Mouse (Mus musculus) ES-E14 (cell line): ENCODE data around the gene Ctrb1. TPM values are rescaled to one million over a fixed set of nuclear protein-coding genes. Genes with fewer than 3 reads are reported as not detected.
A peak's percentile ranks its signal among the peaks of the same experiment; 100 is the strongest.

Experiments used
- DNase-seq: peaks from one replicate; pipeline ENCODE4 v3.0.0-alpha.2; 2013; ENCODE audit warnings: low read depth, low spot score
- H3K27ac ChIP-seq: 2 replicates; pipeline ENCODE4 v1.5.1; 2012; ENCODE audit warnings: low read depth, mild to moderate bottlenecking, low read length, moderate library complexity, mixed read lengths; ENCODE audit not compliant: poor library complexity, insufficient read depth, severe bottlenecking
- H3K36me3 ChIP-seq: 2 replicates; pipeline ENCODE4 v1.6.1; 2012; ENCODE audit warnings: mild to moderate bottlenecking, low read length, moderate library complexity, mixed read lengths; ENCODE audit not compliant: control insufficient read depth, poor library complexity, insufficient read depth, severe bottlenecking
- H3K4me1 ChIP-seq, 2 experiments: fragments of 150-350 bp in 1 of 2; sonication (generic) in 1 of 2; 2 replicates each; pipeline ENCODE4 v1.6.1; 2012; ENCODE audit warnings: low read length in 2 of 2, mild to moderate bottlenecking in 1 of 2, mixed read lengths in 1 of 2; ENCODE audit not compliant: control insufficient read depth in 2 of 2, insufficient read depth in 2 of 2, poor library complexity in 1 of 2
- H3K4me3 ChIP-seq, 2 experiments: fragments of 150-350 bp in 1 of 2; sonication (generic) in 1 of 2; 2 replicates each; pipeline ENCODE4 v1.5.1; 2012; ENCODE audit warnings: low read length in 2 of 2, low read depth in 1 of 2, mild to moderate bottlenecking in 1 of 2, mixed read lengths in 1 of 2; ENCODE audit not compliant: insufficient read depth in 1 of 2, poor library complexity in 1 of 2, severe bottlenecking in 1 of 2
- H3K9ac ChIP-seq: 2 replicates; pipeline ENCODE4 v1.6.1; 2012; ENCODE audit warnings: low read depth, mild to moderate bottlenecking, low read length, mixed read lengths; ENCODE audit not compliant: poor library complexity, insufficient read depth, severe bottlenecking
- H3K9me3 ChIP-seq: fragments of 150-350 bp; sonication (generic); 2 replicates; pipeline ENCODE4 v1.6.1; 2012; ENCODE audit warnings: low read depth, mild to moderate bottlenecking, low read length; ENCODE audit not compliant: control insufficient read depth, insufficient read depth
- CHD2 ChIP-seq: IDR thresholded peaks from 2 replicates; pipeline ENCODE4 v1.6.1; 2014; ENCODE audit warnings: mild to moderate bottlenecking, low read depth, low read length, inconsistent platforms
- HCFC1 ChIP-seq: IDR thresholded peaks from 2 replicates; pipeline ENCODE4 v1.6.1; 2012; ENCODE audit warnings: low read length, inconsistent platforms, borderline replicate concordance; ENCODE audit not compliant: insufficient read depth
- MAFK ChIP-seq: IDR thresholded peaks from 2 replicates; pipeline ENCODE4 v1.6.1; 2014; ENCODE audit warnings: mild to moderate bottlenecking, low read depth, low read length, inconsistent platforms; ENCODE audit not compliant: insufficient read depth
- ZC3H11A ChIP-seq: IDR thresholded peaks from 2 replicates; pipeline ENCODE4 v1.6.1; 2012; ENCODE audit warnings: low read depth, mild to moderate bottlenecking, inconsistent platforms, low read length, borderline replicate concordance
- ZNF384 ChIP-seq: IDR thresholded peaks from 2 replicates; pipeline ENCODE4 v1.6.1; 2012; ENCODE audit warnings: low read depth, low read length, inconsistent platforms
- in situ Hi-C, 2 experiments: fragments of 600-800 bp; cut with MboI; formaldehyde crosslinking; loops; one replicate each; pipeline ENCODE4 v1.15.1; 2025; ENCODE audit warnings: low sequenced_read_pairs in 2 of 2, inconsistent platforms in 1 of 2; ENCODE audit not compliant: unreplicated experiment in 2 of 2
- total RNA-seq: library from RNA; depleted of rRNA; stranded (reverse); fragments of 300-350 nt; gene quantifications from 2 replicates; pipeline ENCODE4 v1.2.3, GENCODE M21; 2012

Ctrb1 gene
- total RNA-seq, 1 experiment, result 0.22 TPM

- H3K9me3 ChIP-seq, result no peaks in the 10 kb centered on the region
- H3K27ac ChIP-seq, result no peak overlapping the region
- H3K4me3 ChIP-seq, result no peak overlapping the region
- H3K36me3 ChIP-seq, result peaks cover 62% of the 10 kb centered on the region
- DNase-seq, result no peak
- TF ChIP-seq CHD2 (no peak), ZNF384 (no peak), MAFK (no peak), HCFC1 (no peak), ZC3H11A (no peak)
- peaks cover 6 to 13% of the 10 kb centered on the region in 2 experiments; a peak in 2 of 4 replicates for H3K4me1 ChIP-seq
- 0 out of 2 replicates have a peak overlapping the region, but pooled peaks have one; percentile 0 for H3K9ac ChIP-seq
- in situ Hi-C loops, result no loop called here
These were observed 26.0 kb upstream of the Ctrb1 start for GRCm38 (mm10) chr8:111716603-111717487.

- DNase-seq, result no peak
- no peak overlapping the region for H3K27ac ChIP-seq
- H3K9me3 ChIP-seq, result no peaks in the 10 kb centered on the region
- in situ Hi-C loops, result no loop called here
- no peak for TF ChIP-seq HCFC1
- no peak for TF ChIP-seq ZNF384
- TF ChIP-seq ZC3H11A, result no peak
- TF ChIP-seq CHD2, result no peak
- no peak for TF ChIP-seq MAFK
- no peak overlapping the region for H3K9ac ChIP-seq
- H3K36me3 ChIP-seq, result peaks cover 65% of the 10 kb centered on the region
- H3K4me3 ChIP-seq, result no peak overlapping the region
- H3K4me1 ChIP-seq, result peaks cover 6 to 13% of the 10 kb centered on the region in 2 experiments; a peak in 2 of 4 replicates
These were observed 24.7 kb upstream of the Ctrb1 start for GRCm38 (mm10) chr8:111715514-111715913.

- Histone ChIP-seq H3K9me3 (no peaks in the 10 kb centered on the region), H3K4me3 (no peak overlapping the region), H3K4me1 (peaks cover 6 to 13% of the 10 kb centered on the region in 2 experiments; a peak in 2 of 4 replicates), H3K27ac (no peak overlapping the region), H3K36me3 (peaks cover 60% of the 10 kb centered on the region), H3K9ac (no peak overlapping the region)
- in situ Hi-C loops, result no loop called here
- no peak for DNase-seq
- TF ChIP-seq MAFK, result no peak
- TF ChIP-seq ZC3H11A, result no peak
These were observed 23.5 kb upstream of the Ctrb1 start for GRCm38 (mm10) chr8:111714295-111714694.

GRCm38 (mm10) chr8:111713817-111714216 lies 23.0 kb upstream of the Ctrb1 start:
- DNase-seq, result no peak
- no peak overlapping the region for H3K27ac ChIP-seq
- no peak overlapping the region for H3K4me3 ChIP-seq
- H3K36me3 ChIP-seq, result peaks cover 57% of the 10 kb centered on the region
- no peak for TF ChIP-seq CHD2
- TF ChIP-seq ZNF384, result no peak
- TF ChIP-seq MAFK, result no peak
- no peak for TF ChIP-seq HCFC1
- no peak for TF ChIP-seq ZC3H11A
- in situ Hi-C loops, result no loop called here
- H3K9me3 ChIP-seq, result no peaks in the 10 kb centered on the region
- no peak overlapping the region for H3K9ac ChIP-seq
- peaks cover 6 to 14% of the 10 kb centered on the region in 2 experiments; a peak in 2 of 4 replicates for H3K4me1 ChIP-seq

GRCm38 (mm10) chr8:111713291-111713690 lies 22.5 kb upstream of the Ctrb1 start:
- H3K4me1 ChIP-seq, result peaks cover 6 to 17% of the 10 kb centered on the region in 2 experiments; a peak in 2 of 4 replicates

More at GRCm38 (mm10) chr8:111713291-111713690, 22.5 kb upstream of the Ctrb1 start:
- Histone ChIP-seq H3K36me3 (peaks cover 57% of the 10 kb centered on the region), H3K9ac (no peak overlapping the region), H3K4me3 (no peak overlapping the region), H3K9me3 (no peaks in the 10 kb centered on the region), H3K27ac (no peak overlapping the region)
- no peak for DNase-seq
- in situ Hi-C loops, result no loop called here
- TF ChIP-seq CHD2, result no peak
- TF ChIP-seq ZC3H11A, result no peak
- no peak for TF ChIP-seq MAFK
- TF ChIP-seq HCFC1, result no peak
- no peak for TF ChIP-seq ZNF384
